Mouse (Mus musculus) olfactory bulb, adult 2 months (tissue): ENCODE measurements around the gene Isy1.

Experiments used
- CTCF ChIP-seq: fragments of 200-500 bp; IDR thresholded peaks from 2 replicates; pipeline ENCODE4 v1.5.1; 2012; ENCODE audit warnings: low read depth, mild to moderate bottlenecking, low read length, moderate library complexity; ENCODE audit not compliant: insufficient read depth
- POLR2A ChIP-seq: fragments of 200-500 bp; IDR thresholded peaks from 2 replicates; pipeline ENCODE4 v1.6.1; 2012; ENCODE audit warnings: mild to moderate bottlenecking, low read depth, low read length, moderate library complexity; ENCODE audit not compliant: insufficient read depth

DNA sequence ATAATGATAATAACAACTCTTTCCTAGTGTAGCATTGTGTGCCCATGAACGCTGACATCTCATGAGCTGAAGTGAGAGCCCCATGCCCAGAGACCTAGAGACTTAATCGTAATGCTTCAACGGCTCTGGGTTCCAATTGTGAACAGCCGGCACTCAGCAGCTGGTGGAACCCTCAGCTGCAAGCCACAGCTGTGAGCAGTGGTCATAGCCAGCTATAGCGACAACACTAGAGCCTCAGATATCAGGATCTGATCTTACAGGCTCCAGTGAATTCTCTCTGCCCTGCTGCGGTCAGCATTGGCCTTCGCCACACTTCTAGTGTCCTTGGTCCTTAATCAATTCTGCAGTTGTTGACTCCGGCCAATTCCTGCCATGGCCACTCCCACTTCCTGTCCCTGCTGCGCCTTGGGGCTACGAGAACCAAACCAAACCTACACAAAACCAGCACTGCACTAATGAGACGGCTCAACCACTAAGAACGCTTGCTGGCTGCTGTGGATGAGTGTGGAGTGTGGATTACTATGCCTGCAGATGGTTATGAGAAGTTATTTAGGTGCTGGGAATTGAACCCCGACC, 37.6 kb upstream of the Isy1 start:
- TF ChIP-seq CTCF (no peak), POLR2A (no peak)
